Mouse (Mus musculus) MEL (cell line): Measurements from ENCODE around the gene Wdr54. TPM values are rescaled to one million over a fixed set of nuclear protein-coding genes. Genes with fewer than 3 reads are reported as not detected.
A peak's percentile ranks its signal among the peaks of the same experiment; 100 is the strongest.

ENCODE experiments used
- DNase-seq: peaks from one replicate; pipeline ENCODE4 v3.0.0; 2011; ENCODE audit warnings: low read depth, low spot score
- H3K27ac ChIP-seq: 2 replicates; pipeline ENCODE4 v1.5.1; 2012; ENCODE audit warnings: low read depth, mild to moderate bottlenecking, control low read depth, low read length, moderate library complexity; ENCODE audit not compliant: control insufficient read depth
- H3K27me3 ChIP-seq, 2 experiments: fragments of 150-350 bp in 1 of 2; sonication (generic) in 1 of 2; 2 replicates each; pipeline ENCODE4 v1.6.1; 2012; ENCODE audit warnings: low read length in 2 of 2, mild to moderate bottlenecking in 2 of 2, improper control_type of control experiment in 1 of 2, moderate library complexity in 1 of 2; ENCODE audit not compliant: insufficient read depth in 2 of 2, control insufficient read depth in 1 of 2
- H3K36me3 ChIP-seq, 2 experiments: 2 replicates each; pipeline ENCODE4 v1.6.1; 2012 to 2014; ENCODE audit warnings: low read length in 2 of 2, improper control_type of control experiment in 1 of 2, inconsistent platforms in 1 of 2, mild to moderate bottlenecking in 1 of 2; ENCODE audit not compliant: insufficient read depth in 2 of 2, control insufficient read depth in 1 of 2
- H3K4me1 ChIP-seq, 2 experiments: fragments of 150-350 bp in 1 of 2; sonication (generic) in 1 of 2; 2 replicates each; pipeline ENCODE4 v1.6.1; 2012; ENCODE audit warnings: low read length in 2 of 2, improper control_type of control experiment in 1 of 2, mild to moderate bottlenecking in 1 of 2; ENCODE audit not compliant: insufficient read depth in 2 of 2, control insufficient read depth in 1 of 2
- H3K4me3 ChIP-seq, 2 experiments: fragments of 150-350 bp in 1 of 2; sonication (generic) in 1 of 2; 2 replicates each; pipeline ENCODE4 v1.5.1; 2012; ENCODE audit warnings: low read depth in 2 of 2, low read length in 2 of 2, mild to moderate bottlenecking in 2 of 2, moderate library complexity in 2 of 2, control low read depth in 1 of 2, improper control_type of control experiment in 1 of 2; ENCODE audit not compliant: control insufficient read depth in 1 of 2, insufficient read depth in 1 of 2
- H3K79me2 ChIP-seq: 2 replicates; pipeline ENCODE4 v1.6.1; 2012; ENCODE audit warnings: mild to moderate bottlenecking, low read length, moderate library complexity; ENCODE audit not compliant: control insufficient read depth, poor library complexity, insufficient read depth
- H3K9ac ChIP-seq: 2 replicates; pipeline ENCODE4 v1.6.1; 2012; ENCODE audit warnings: low read depth, mild to moderate bottlenecking, control low read depth, low read length, moderate library complexity; ENCODE audit not compliant: control insufficient read depth, poor library complexity, severe bottlenecking
- H3K9me3 ChIP-seq: fragments of 150-350 bp; sonication (generic); replicated peaks from 2 replicates; pipeline ENCODE4 v1.6.1; 2012; ENCODE audit warnings: mild to moderate bottlenecking, low read length, improper control_type of control experiment, moderate library complexity; ENCODE audit not compliant: insufficient read depth
- BHLHE40 ChIP-seq: IDR thresholded peaks from 2 replicates; pipeline ENCODE4 v1.6.1; 2012; ENCODE audit warnings: low read depth, mild to moderate bottlenecking, inconsistent platforms, low read length, improper control_type of control experiment, borderline replicate concordance
- CHD1 ChIP-seq: IDR thresholded peaks from 2 replicates; pipeline ENCODE4 v1.6.1; 2012; ENCODE audit warnings: low read depth, mild to moderate bottlenecking, inconsistent platforms, low read length, improper control_type of control experiment
- CHD2 ChIP-seq: IDR thresholded peaks from 2 replicates; pipeline ENCODE4 v1.6.1; 2011; ENCODE audit warnings: low read length, improper control_type of control experiment
- CTCF ChIP-seq, 3 experiments: IDR thresholded peaks in 2 of 3; conservative IDR thresholded peaks in 1 of 3; 2 replicates each; pipeline ENCODE4 v1.5.1; 2011 to 2012; ENCODE audit warnings: low read length in 3 of 3, low read depth in 2 of 3, mild to moderate bottlenecking in 2 of 3, improper control_type of control experiment in 1 of 3, inconsistent platforms in 1 of 3, mixed read lengths in 1 of 3, moderate library complexity in 1 of 3; ENCODE audit not compliant: control insufficient read depth in 1 of 3, insufficient read depth in 1 of 3, poor library complexity in 1 of 3, severe bottlenecking in 1 of 3
- E2F4 ChIP-seq: IDR thresholded peaks from 2 replicates; pipeline ENCODE4 v1.6.1; 2011; ENCODE audit warnings: low read depth, low read length, improper control_type of control experiment, borderline replicate concordance
- ELF1 ChIP-seq: IDR thresholded peaks from 2 replicates; pipeline ENCODE4 v1.6.1; 2014; ENCODE audit warnings: low read depth, mild to moderate bottlenecking, inconsistent platforms, low read length, improper control_type of control experiment, moderate library complexity
- EP300 ChIP-seq, 2 experiments: IDR thresholded peaks; 2 replicates each; pipeline ENCODE4 v1.6.1; 2011; ENCODE audit warnings: improper control_type of control experiment in 2 of 2, low read length in 2 of 2, low read depth in 1 of 2, mild to moderate bottlenecking in 1 of 2
- ETS1 ChIP-seq: IDR thresholded peaks from 2 replicates; pipeline ENCODE4 v1.6.1; 2012; ENCODE audit warnings: low read depth, mild to moderate bottlenecking, inconsistent platforms, low read length, improper control_type of control experiment, moderate library complexity
- GABPA ChIP-seq: IDR thresholded peaks from 2 replicates; pipeline ENCODE4 v1.6.1; 2012; ENCODE audit warnings: low read depth, mild to moderate bottlenecking, inconsistent platforms, low read length, improper control_type of control experiment, moderate library complexity
- GATA1 ChIP-seq: IDR thresholded peaks from 2 replicates; pipeline ENCODE4 v1.6.1; 2011; ENCODE audit warnings: low read depth, low read length, improper control_type of control experiment
- HCFC1 ChIP-seq: IDR thresholded peaks from 2 replicates; pipeline ENCODE4 v1.6.1; 2012; ENCODE audit warnings: low read depth, mild to moderate bottlenecking, inconsistent platforms, low read length, improper control_type of control experiment, moderate library complexity
- JUND ChIP-seq: IDR thresholded peaks from 2 replicates; pipeline ENCODE4 v1.6.1; 2011; ENCODE audit warnings: low read depth, mild to moderate bottlenecking, improper control_type of control experiment, low read length
- KAT2A ChIP-seq: conservative IDR thresholded peaks from 2 replicates; pipeline ENCODE4 v1.6.1; 2012; ENCODE audit warnings: low read depth, low read length, improper control_type of control experiment, inconsistent platforms
- MAFK ChIP-seq: IDR thresholded peaks from 2 replicates; pipeline ENCODE4 v1.6.1; 2011; ENCODE audit warnings: low read depth, mild to moderate bottlenecking, low read length, improper control_type of control experiment, borderline replicate concordance
- MAX ChIP-seq: IDR thresholded peaks from 2 replicates; pipeline ENCODE4 v1.6.1; 2011; ENCODE audit warnings: low read length, improper control_type of control experiment
- MAZ ChIP-seq: IDR thresholded peaks from 2 replicates; pipeline ENCODE4 v1.6.1; 2012; ENCODE audit warnings: low read depth, mild to moderate bottlenecking, inconsistent platforms, low read length, improper control_type of control experiment
- MEF2A ChIP-seq: IDR thresholded peaks from 2 replicates; pipeline ENCODE4 v1.6.1; 2014; ENCODE audit warnings: low read depth, mild to moderate bottlenecking, inconsistent platforms, low read length, improper control_type of control experiment; ENCODE audit not compliant: poor library complexity, insufficient replicate concordance, severe bottlenecking; ENCODE audit errors: extremely low read depth
- MXI1 ChIP-seq: IDR thresholded peaks from 2 replicates; pipeline ENCODE4 v1.6.1; 2011; ENCODE audit warnings: mild to moderate bottlenecking, low read depth, low read length, improper control_type of control experiment
- MYB ChIP-seq: IDR thresholded peaks from 2 replicates; pipeline ENCODE4 v1.6.1; 2011; ENCODE audit warnings: mild to moderate bottlenecking, low read depth, low read length, improper control_type of control experiment
- MYC ChIP-seq: IDR thresholded peaks from 2 replicates; pipeline ENCODE4 v1.6.1; 2011; ENCODE audit warnings: low read depth, mild to moderate bottlenecking, low read length, improper control_type of control experiment, moderate library complexity
- NELFE ChIP-seq: IDR thresholded peaks from 2 replicates; pipeline ENCODE4 v1.6.1; 2011; ENCODE audit warnings: low read depth, low read length, improper control_type of control experiment
- NRF1 ChIP-seq: IDR thresholded peaks from 2 replicates; pipeline ENCODE4 v1.6.1; 2014; ENCODE audit warnings: low read depth, mild to moderate bottlenecking, inconsistent platforms, low read length, improper control_type of control experiment, moderate library complexity; ENCODE audit not compliant: poor library complexity, insufficient read depth, severe bottlenecking
- POLR2A ChIP-seq, 2 experiments: IDR thresholded peaks; 2 replicates each; pipeline ENCODE4 v1.6.1; 2011 to 2012; ENCODE audit warnings: low read length in 2 of 2, mild to moderate bottlenecking in 2 of 2, control low read depth in 1 of 2, improper control_type of control experiment in 1 of 2, low read depth in 1 of 2, moderate library complexity in 1 of 2; ENCODE audit not compliant: control insufficient read depth in 1 of 2, insufficient read depth in 1 of 2, poor library complexity in 1 of 2
- POLR2AphosphoS2 ChIP-seq: IDR thresholded peaks from 2 replicates; pipeline ENCODE4 v1.6.1; 2011; ENCODE audit warnings: low read length, improper control_type of control experiment
- POLR2AphosphoS5 ChIP-seq: IDR thresholded peaks from 2 replicates; pipeline ENCODE4 v1.6.1; 2012; ENCODE audit warnings: low read depth, borderline replicate concordance, mild to moderate bottlenecking, inconsistent platforms, low read length, moderate library complexity, mixed read lengths
- RAD21 ChIP-seq: IDR thresholded peaks from 2 replicates; pipeline ENCODE4 v1.6.1; 2011; ENCODE audit warnings: mild to moderate bottlenecking, low read depth, low read length, improper control_type of control experiment
- RCOR1 ChIP-seq: IDR thresholded peaks from 2 replicates; pipeline ENCODE4 v1.6.1; 2012; ENCODE audit warnings: low read depth, mild to moderate bottlenecking, inconsistent platforms, low read length, improper control_type of control experiment
- SMC3 ChIP-seq: IDR thresholded peaks from 2 replicates; pipeline ENCODE4 v1.6.1; 2011; ENCODE audit warnings: low read depth, low read length, improper control_type of control experiment
- TAL1 ChIP-seq: IDR thresholded peaks from 2 replicates; pipeline ENCODE4 v1.6.1; 2012; ENCODE audit warnings: mild to moderate bottlenecking, inconsistent platforms, low read length, moderate library complexity, mixed read lengths
- TBP ChIP-seq: IDR thresholded peaks from 2 replicates; pipeline ENCODE4 v1.8.0; 2011; ENCODE audit warnings: low read depth, low read length, improper control_type of control experiment
- TCF12 ChIP-seq: IDR thresholded peaks from 2 replicates; pipeline ENCODE4 v1.6.1; 2014; ENCODE audit warnings: low read depth, mild to moderate bottlenecking, inconsistent platforms, low read length, improper control_type of control experiment, moderate library complexity
- UBTF ChIP-seq: IDR thresholded peaks from 2 replicates; pipeline ENCODE4 v1.6.1; 2012; ENCODE audit warnings: low read depth, mild to moderate bottlenecking, inconsistent platforms, low read length, improper control_type of control experiment, moderate library complexity, borderline replicate concordance; ENCODE audit not compliant: insufficient read depth
- USF1 ChIP-seq: IDR thresholded peaks from 2 replicates; pipeline ENCODE4 v1.6.1; 2014; ENCODE audit warnings: low read depth, mild to moderate bottlenecking, inconsistent platforms, low read length, improper control_type of control experiment, moderate library complexity
- USF2 ChIP-seq, 2 experiments: IDR thresholded peaks; 2 replicates each; pipeline ENCODE4 v1.6.1; 2011 to 2012; ENCODE audit warnings: improper control_type of control experiment in 2 of 2, low read length in 2 of 2, borderline replicate concordance in 1 of 2, inconsistent platforms in 1 of 2, low read depth in 1 of 2, mild to moderate bottlenecking in 1 of 2; ENCODE audit not compliant: insufficient read depth in 1 of 2
- ZMIZ1 ChIP-seq: IDR thresholded peaks from 2 replicates; pipeline ENCODE4 v1.6.1; 2012; ENCODE audit warnings: low read depth, mild to moderate bottlenecking, inconsistent platforms, low read length, improper control_type of control experiment, moderate library complexity
- ZNF384 ChIP-seq: IDR thresholded peaks from 2 replicates; pipeline ENCODE4 v1.6.1; 2012; ENCODE audit warnings: low read depth, mild to moderate bottlenecking, inconsistent platforms, low read length, improper control_type of control experiment
- polyA plus RNA-seq, 2 experiments: library from polyadenylated mRNA; stranded (reverse) in 1 of 2; unstranded in 1 of 2; fragments of >175 nt in 1 of 2; fragments of >200 nt in 1 of 2; gene quantifications; 2 replicates each; pipeline versions ENCODE4 v1.2.1 to v1.2.4; 2012; ENCODE audit warnings: low replicate concordance in 2 of 2, low read depth in 1 of 2; ENCODE audit not compliant: insufficient read length in 2 of 2, insufficient read depth in 1 of 2, missing spikeins in 1 of 2
- total RNA-seq: library from RNA; depleted of rRNA; stranded (reverse); fragments of 300-350 nt; gene quantifications from 2 replicates; pipeline ENCODE4 v1.2.3, GENCODE M21; 2012

Gene Wdr54
- total and polyA plus RNA-seq, 3 experiments, result 3.2 to 4.6 TPM; not detected in 1

- Histone ChIP-seq H3K9ac (peak within 1 kb of the TSS; percentile 76), H3K36me3 (peaks cover 1 to 8% of the 10 kb centered on the region in 2 experiments; a peak in 3 of 4 replicates), H3K27me3 (no peaks in the 10 kb centered on the region), H3K79me2 (peaks cover 12% of the 10 kb centered on the region), H3K4me3 (peak within 1 kb of the TSS; percentile 66), H3K27ac (peak within 1 kb of the TSS; percentile 63), H3K4me1 (peaks cover 0 to 7% of the 10 kb centered on the region in 2 experiments; a peak in 3 of 4 replicates), H3K9me3 (no peaks in the 10 kb centered on the region)
- DNase-seq, result peak; percentile 95
- TF ChIP-seq EP300 (IDR thresholded peaks at IDR 0.05; ENCODE audit: low read depth in 1 of 2, low read length in 2 of 2) (no peak; a peak in 1 of 4 replicates), RAD21 (peak; percentile 65), MAZ (no peak; the same call in 1 of the 2 replicates), CHD1 (no peak; the same call in 1 of the 2 replicates), RCOR1 (no peak), TBP (peak; percentile 58; the same call in 1 of the 2 replicates), MXI1 (peak; percentile 92), NELFE (peak; percentile 52; the same call in 1 of the 2 replicates), BHLHE40 (peak; percentile 47; the same call in 1 of the 2 replicates), NRF1 (0 out of 2 replicates have a peak, but pooled peaks have one; percentile 30), KAT2A (no peak; the same call in 1 of the 2 replicates), MYB (peak; percentile 68), ZMIZ1 (no peak), MAX (peak; percentile 48), UBTF (peak; percentile 44; the same call in 1 of the 2 replicates), MEF2A (no peak), MAFK (no peak), E2F4 (peak; percentile 23; the same call in 1 of the 2 replicates), CTCF (IDR thresholded peaks at IDR 0.05 in 2 of 3, conservative IDR thresholded peaks at IDR 0.05 in 1 of 3; ENCODE audit: control insufficient read depth in 1 of 3, insufficient read depth in 1 of 3, low read depth in 2 of 3, low read length in 3 of 3, poor library complexity in 1 of 3, severe bottlenecking in 1 of 3) (peak; percentile 17 to 82 (median 31); a peak in 4 of 6 replicates), GABPA (no peak), POLR2AphosphoS5 (no peak), USF2 (IDR thresholded peaks at IDR 0.05; ENCODE audit: borderline replicate concordance in 1 of 2, insufficient read depth in 1 of 2, low read depth in 1 of 2, low read length in 2 of 2) (no peak), ELF1 (peak; percentile 86), GATA1 (0 out of 2 replicates have a peak, but pooled peaks have one; percentile 11), ETS1 (peak; percentile 58; the same call in 1 of the 2 replicates), MYC (peak; percentile 47; the same call in 1 of the 2 replicates), HCFC1 (peak; percentile 97), CHD2 (no peak), POLR2A (IDR thresholded peaks at IDR 0.05; ENCODE audit: control insufficient read depth in 1 of 2, insufficient read depth in 1 of 2, low read depth in 1 of 2, low read length in 2 of 2, poor library complexity in 1 of 2) (peak in 1 of 2 experiments; percentile 81; a peak in 2 of 4 replicates), TAL1 (no peak), JUND (no peak), TCF12 (peak; percentile 54; the same call in 1 of the 2 replicates), ZNF384 (no peak), USF1 (peak; percentile 84), POLR2AphosphoS2 (peak; percentile 34), SMC3 (peak; percentile 83)
These were observed 54.9 kb downstream of the Wdr54 start, which contains the start of the genes Ccdc142 and Gm42688 for GRCm38 (mm10) chr6:83101316-83101687. Gene Ccdc142 (plus strand): TSS chr6:83101601. Gene Gm42688 (plus strand): TSS chr6:83101617.
